Mouse (Mus musculus) testis, adult 2 months (tissue): Measurements from ENCODE around the gene Mob3a. TPM values are rescaled to one million over a fixed set of nuclear protein-coding genes. Genes with fewer than 3 reads are reported as not detected.

Experiments
- H3K27ac ChIP-seq: fragments of 200-500 bp; 2 replicates; pipeline ENCODE4 v1.5.1; 2012; ENCODE audit warnings: low read depth, low read length; ENCODE audit not compliant: control insufficient read depth, insufficient read depth
- H3K27me3 ChIP-seq: fragments of 200-500 bp; 2 replicates; pipeline ENCODE4 v1.6.1; 2012; ENCODE audit warnings: mild to moderate bottlenecking, low read length, moderate library complexity; ENCODE audit not compliant: control insufficient read depth, insufficient read depth
- H3K36me3 ChIP-seq: fragments of 200-500 bp; 2 replicates; pipeline ENCODE4 v1.6.1; 2012; ENCODE audit warnings: mild to moderate bottlenecking, low read length; ENCODE audit not compliant: control insufficient read depth, insufficient read depth
- H3K4me1 ChIP-seq: fragments of 200-500 bp; 2 replicates; pipeline ENCODE4 v1.6.1; 2012; ENCODE audit warnings: low read length; ENCODE audit not compliant: control insufficient read depth, insufficient read depth
- H3K4me3 ChIP-seq: fragments of 200-500 bp; 2 replicates; pipeline ENCODE4 v1.5.1; 2012; ENCODE audit warnings: low read depth, mild to moderate bottlenecking, low read length, moderate library complexity, mixed read lengths; ENCODE audit not compliant: control insufficient read depth
- CTCF ChIP-seq: fragments of 200-500 bp; IDR thresholded peaks from 2 replicates; pipeline ENCODE4 v1.5.1; 2012; ENCODE audit warnings: low read depth, mild to moderate bottlenecking, inconsistent platforms, low read length, moderate library complexity; ENCODE audit not compliant: control insufficient read depth, insufficient read depth, insufficient replicate concordance
- POLR2A ChIP-seq: fragments of 200-500 bp; IDR thresholded peaks from 2 replicates; pipeline ENCODE4 v1.6.1; 2012; ENCODE audit warnings: low read depth, mild to moderate bottlenecking, inconsistent platforms, low read length, moderate library complexity; ENCODE audit not compliant: control insufficient read depth
- polyA plus RNA-seq: library from polyadenylated mRNA; depleted of rRNA; stranded (reverse); fragments of >200 nt; gene quantifications from 2 replicates; pipeline ENCODE4 v1.2.3, GENCODE M21; 2012

Mob3a gene
- polyA plus RNA-seq, 1 experiment = 11.1 TPM

- no peak for TF ChIP-seq CTCF
- no peak for TF ChIP-seq POLR2A
- Histone ChIP-seq H3K27ac (peak overlapping the region; percentile 100), H3K27me3 (no peaks in the 10 kb centered on the region), H3K4me3 (peak overlapping the region; percentile 97), H3K36me3 (no peaks in the 10 kb centered on the region; the same call in 1 of the 2 replicates), H3K4me1 (peaks cover 31% of the 10 kb centered on the region)
These were observed 24.5 kb downstream of the Mob3a start for GRCm38 (mm10) chr10:80677128-80677875.

GRCm38 (mm10) chr10:80676198-80676928 lies 25.4 kb downstream of the Mob3a start:
- Histone ChIP-seq H3K27ac (peak overlapping the region; percentile 100), H3K4me3 (peak overlapping the region; percentile 97), H3K36me3 (no peaks in the 10 kb centered on the region; the same call in none of the 2 replicates), H3K27me3 (no peaks in the 10 kb centered on the region), H3K4me1 (peaks cover 31% of the 10 kb centered on the region)
- TF ChIP-seq POLR2A (peak; percentile 100), CTCF (peak; percentile 5; the same call in 1 of the 2 replicates)

- Histone ChIP-seq H3K4me1 (peaks cover 31% of the 10 kb centered on the region), H3K36me3 (no peaks in the 10 kb centered on the region; the same call in none of the 2 replicates), H3K4me3 (peak overlapping the region; percentile 97), H3K27ac (peak overlapping the region; percentile 67), H3K27me3 (no peaks in the 10 kb centered on the region)
- TF ChIP-seq CTCF = no peak
- TF ChIP-seq POLR2A = no peak
These were observed 26.2 kb downstream of the Mob3a start for GRCm38 (mm10) chr10:80675405-80676197.

- no peak overlapping the region; the same call in 1 of the 2 replicates for H3K27ac ChIP-seq
- H3K4me1 ChIP-seq = peaks cover 31% of the 10 kb centered on the region
- no peaks in the 10 kb centered on the region for H3K27me3 ChIP-seq
- peak overlapping the region; percentile 97 for H3K4me3 ChIP-seq
- H3K36me3 ChIP-seq = no peaks in the 10 kb centered on the region; the same call in none of the 2 replicates
- no peak for TF ChIP-seq CTCF
- TF ChIP-seq POLR2A = no peak
These were observed 26.8 kb downstream of the Mob3a start for GRCm38 (mm10) chr10:80674851-80675404.

GRCm38 (mm10) chr10:80674161-80674711 lies 27.5 kb downstream of the Mob3a start:
- no peak for TF ChIP-seq POLR2A
- no peak for TF ChIP-seq CTCF
- Histone ChIP-seq H3K4me3 (no peak overlapping the region), H3K27ac (no peak overlapping the region), H3K27me3 (no peaks in the 10 kb centered on the region), H3K36me3 (no peaks in the 10 kb centered on the region; the same call in none of the 2 replicates), H3K4me1 (peaks cover 34% of the 10 kb centered on the region)

- H3K27ac ChIP-seq = no peak overlapping the region
- no peak overlapping the region for H3K4me3 ChIP-seq
- H3K4me1 ChIP-seq = peaks cover 31% of the 10 kb centered on the region
- no peaks in the 10 kb centered on the region; the same call in none of the 2 replicates for H3K36me3 ChIP-seq
- no peaks in the 10 kb centered on the region for H3K27me3 ChIP-seq
- TF ChIP-seq CTCF (no peak), POLR2A (no peak)
These were observed 28.1 kb downstream of the Mob3a start for GRCm38 (mm10) chr10:80673690-80674089.
